17 mouse cellular contexts compared by ENCODE assay signal in the genomic region with DNA sequence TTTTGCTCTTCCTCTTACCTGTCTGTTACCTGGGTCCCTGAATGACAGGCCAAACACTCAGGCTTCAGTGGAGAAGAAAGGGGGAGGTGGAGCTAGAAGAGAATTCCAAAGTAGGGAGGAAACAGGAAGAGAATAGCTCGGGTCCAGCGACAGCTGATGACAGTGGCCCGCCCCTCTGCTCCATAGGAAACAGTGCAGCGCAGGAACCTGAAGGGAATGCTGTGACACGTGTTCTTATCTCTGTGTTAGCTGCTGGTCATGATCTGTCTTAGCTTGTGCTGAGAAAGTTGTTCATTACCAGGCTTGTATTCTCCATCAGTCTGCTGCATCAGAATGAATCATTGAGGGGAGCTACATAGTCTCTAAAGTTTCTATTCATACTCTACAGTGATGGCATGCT.
DNase-seq lines count a peak whose midpoint lies in the region; ATAC-seq and TF ChIP-seq lines count a peak whose summit lies in the region.
"Had no signal": no experiment of that assay in that cellular context is flagged by ENCODE, and none has a peak within 500 bp of the region (broad histone marks: within the 10 kb centered on the region; RNA-seq: fewer than 3 reads in every experiment).

No protein-coding gene starts in this region.

- no peak for TF ChIP-seq EP300 in liver, postnatal 0 days (IDR thresholded peaks at IDR 0.05; ENCODE audit: low read depth)

- no peaks in the 10 kb centered on the region for H3K36me3 ChIP-seq in heart, embryonic 10.5 days
- no peaks in the 10 kb centered on the region for H3K36me3 ChIP-seq in liver, embryonic 11.5 days (ENCODE audit: control insufficient read depth, insufficient read depth, low read length)
- peaks cover 4% of the 10 kb centered on the region; the same call in 1 of the 2 replicates for H3K36me3 ChIP-seq in liver, postnatal 0 days (replicated peaks; ENCODE audit: insufficient read depth, low read length)
- no peaks in the 10 kb centered on the region for H3K36me3 ChIP-seq in intestine, postnatal 0 days (ENCODE audit: control insufficient read depth, insufficient read depth)
- H3K36me3 ChIP-seq: hindbrain, embryonic 12.5 days; midbrain, embryonic 15.5 days had no signal

- peak; percentile 86 for DNase-seq in heart, embryonic 10.5 days (ENCODE audit: low spot score)
- no peak for DNase-seq in heart, postnatal 25 days (ENCODE audit: low spot score)
- no peak for DNase-seq in liver, embryonic 11.5 days (ENCODE audit: low spot score)
- DNase-seq in liver, postnatal 0 days = no peak
- peak; percentile 9 for DNase-seq in embryo, embryonic 10.5 days (ENCODE audit: low spot score)
- DNase-seq in urinary bladder, postnatal 10 days (ENCODE audit: low spot score) = no peak
- DNase-seq in retina, postnatal 1 day = no peak
- DNase-seq: adrenal gland, adult 8-10 months; cerebellum, adult 2 months; layer of hippocampus, adult 9-11 months; thymus, postnatal 36 days had no signal

- H3K27me3 ChIP-seq in heart, embryonic 10.5 days (ENCODE audit: insufficient read depth, poor library complexity, severe bottlenecking) = no peaks in the 10 kb centered on the region
- no peaks in the 10 kb centered on the region for H3K27me3 ChIP-seq in liver, embryonic 11.5 days (replicated peaks; ENCODE audit: control insufficient read depth, insufficient read depth, low read length)
- H3K27me3 ChIP-seq in liver, postnatal 0 days (ENCODE audit: insufficient read depth, low read length) = no peaks in the 10 kb centered on the region
- no peaks in the 10 kb centered on the region for H3K27me3 ChIP-seq in intestine, postnatal 0 days (replicated peaks; ENCODE audit: control insufficient read depth, insufficient read depth, low read length)
- H3K27me3 ChIP-seq: hindbrain, embryonic 12.5 days; kidney, embryonic 15.5 days; limb, embryonic 15.5 days; midbrain, embryonic 15.5 days had no signal

- no peak overlapping the region for H3K9ac ChIP-seq in liver, embryonic 11.5 days (ENCODE audit: low read depth, low read length)
- H3K9ac ChIP-seq in liver, postnatal 0 days (replicated peaks) = no peak overlapping the region
- H3K9ac ChIP-seq in intestine, postnatal 0 days (ENCODE audit: low read depth, low read length) = no peak overlapping the region
- H3K9ac ChIP-seq: hindbrain, embryonic 12.5 days; kidney, embryonic 15.5 days; limb, embryonic 15.5 days; midbrain, embryonic 15.5 days had no signal

- WGBS in heart, embryonic 10.5 days = 6% methylated on average over 5 of the region's 5 CpGs
- WGBS in liver, embryonic 11.5 days = 20% methylated on average over 5 of the region's 5 CpGs
- WGBS in liver, postnatal 0 days (ENCODE audit: insufficient replicate concordance) = 38% methylated on average over 5 of the region's 5 CpGs
- 28% methylated on average over 5 of the region's 5 CpGs for WGBS in intestine, postnatal 0 days

- intact Hi-C loops in heart, postnatal 25 days (cut with DNase I) = no loop called here

- H3K27ac ChIP-seq in heart, embryonic 10.5 days = no peak overlapping the region
- no peak overlapping the region for H3K27ac ChIP-seq in liver, embryonic 11.5 days (ENCODE audit: low read depth, low read length)
- no peak overlapping the region for H3K27ac ChIP-seq in liver, postnatal 0 days (ENCODE audit: low read depth)
- H3K27ac ChIP-seq in intestine, postnatal 0 days (ENCODE audit: low read depth, low read length) = no peak overlapping the region
- H3K27ac ChIP-seq: hindbrain, embryonic 12.5 days; kidney, embryonic 15.5 days; limb, embryonic 15.5 days; midbrain, embryonic 15.5 days had no signal

- peaks cover 8% of the 10 kb centered on the region; the same call in 1 of the 2 replicates for H3K4me1 ChIP-seq in heart, embryonic 10.5 days
- peaks cover 6% of the 10 kb centered on the region for H3K4me1 ChIP-seq in liver, embryonic 11.5 days (replicated peaks; ENCODE audit: control insufficient read depth, insufficient read depth, low read length)
- no peaks in the 10 kb centered on the region for H3K4me1 ChIP-seq in liver, postnatal 0 days (ENCODE audit: insufficient read depth)
- no peaks in the 10 kb centered on the region for H3K4me1 ChIP-seq in intestine, postnatal 0 days (replicated peaks; ENCODE audit: control insufficient read depth, insufficient read depth, low read length)
- H3K4me1 ChIP-seq: hindbrain, embryonic 12.5 days; limb, embryonic 15.5 days; midbrain, embryonic 15.5 days had no signal

- no peaks in the 10 kb centered on the region for H3K9me3 ChIP-seq in heart, embryonic 10.5 days
- H3K9me3 ChIP-seq in liver, embryonic 11.5 days (ENCODE audit: control insufficient read depth, low read length) = no peaks in the 10 kb centered on the region
- no peaks in the 10 kb centered on the region for H3K9me3 ChIP-seq in liver, postnatal 0 days (ENCODE audit: low read length)
- no peaks in the 10 kb centered on the region for H3K9me3 ChIP-seq in intestine, postnatal 0 days (ENCODE audit: control insufficient read depth)
- H3K9me3 ChIP-seq: hindbrain, embryonic 12.5 days; kidney, embryonic 15.5 days; limb, embryonic 15.5 days; midbrain, embryonic 15.5 days had no signal

- H3K4me2 ChIP-seq in liver, embryonic 11.5 days = no peak overlapping the region
- no peak overlapping the region for H3K4me2 ChIP-seq in liver, postnatal 0 days (ENCODE audit: low read depth, low read length)
- H3K4me2 ChIP-seq in intestine, postnatal 0 days (replicated peaks; ENCODE audit: low read depth) = no peak overlapping the region
- H3K4me2 ChIP-seq: hindbrain, embryonic 12.5 days; kidney, embryonic 15.5 days; limb, embryonic 15.5 days; midbrain, embryonic 15.5 days had no signal

- no peak overlapping the region for H3K4me3 ChIP-seq in heart, embryonic 10.5 days
- H3K4me3 ChIP-seq in liver, embryonic 11.5 days (ENCODE audit: low read depth, low read length) = no peak overlapping the region
- no peak overlapping the region for H3K4me3 ChIP-seq in liver, postnatal 0 days (ENCODE audit: low read depth, low read length)
- H3K4me3 ChIP-seq in intestine, postnatal 0 days (ENCODE audit: low read depth, low read length) = no peak overlapping the region
- H3K4me3 ChIP-seq: hindbrain, embryonic 12.5 days; kidney, embryonic 15.5 days; limb, embryonic 15.5 days; midbrain, embryonic 15.5 days had no signal

- 0 out of 2 replicates have a peak, but pooled peaks have one; percentile 54 for ATAC-seq in liver, embryonic 11.5 days (replicated peaks; ENCODE audit: low FRiP score)
- ATAC-seq in liver, postnatal 0 days = no peak
- ATAC-seq in intestine, postnatal 0 days = peak; percentile 69; the same call in 1 of the 2 replicates
- ATAC-seq: forebrain, embryonic 14.5 days; midbrain, embryonic 15.5 days had no signal

- no peak for TF ChIP-seq CTCF in liver, postnatal 0 days (IDR thresholded peaks at IDR 0.05; ENCODE audit: low read depth)
- no peak for TF ChIP-seq CTCF in intestine, postnatal 0 days (IDR thresholded peaks at IDR 0.05; ENCODE audit: low read depth)

Comparison
In these comparisons a context has a peak if more than half of its experiments do, and no peak if none do; other contexts are left out.
1. DNase-seq: peak in heart, embryonic 10.5 days (single experiment) and embryo, embryonic 10.5 days (single experiment); none in heart, postnatal 25 days (single experiment), liver, embryonic 11.5 days (single experiment), liver, postnatal 0 days (single experiment), urinary bladder, postnatal 10 days (single experiment) and retina, postnatal 1 day (single experiment).